Mouse (Mus musculus): ENCODE data around the gene Fezf1.

Fezf1 gene

DNA sequence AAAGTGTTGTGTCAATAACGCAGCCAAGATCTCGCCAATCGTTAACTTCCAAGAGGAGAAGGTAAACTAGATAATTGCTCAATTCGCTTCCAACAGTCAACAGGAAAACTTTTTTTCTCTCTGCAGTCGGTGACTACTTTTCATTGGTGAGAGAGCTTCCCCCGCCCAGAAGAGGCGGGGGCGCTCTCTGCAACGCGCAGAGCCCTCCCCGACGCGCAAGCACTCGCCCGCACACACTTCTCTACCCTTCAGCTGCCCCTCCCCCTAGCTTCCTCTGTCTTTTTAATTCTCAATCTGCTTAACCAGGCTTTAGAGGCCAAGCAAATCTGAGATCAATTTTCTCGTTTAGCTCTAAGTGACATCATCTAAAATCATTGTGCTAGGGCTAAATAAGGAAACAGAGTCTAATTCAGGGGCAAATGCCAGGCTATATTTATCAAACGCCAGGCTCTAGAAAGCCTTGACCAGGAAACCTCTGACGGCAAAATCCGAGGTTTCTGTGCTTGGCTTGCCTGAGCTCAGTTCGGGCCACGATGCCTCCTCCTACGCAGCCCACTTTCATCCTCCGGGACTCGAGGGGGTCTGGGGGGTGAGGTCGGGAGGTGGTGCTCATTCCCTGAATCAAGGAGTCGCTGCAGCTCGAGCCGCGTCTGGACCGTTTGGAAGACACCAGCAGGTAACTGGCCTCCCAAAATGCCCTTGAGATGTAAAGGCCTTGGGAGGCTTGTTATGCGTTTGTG, at the start of gene Fezf1:
Gene Fezf1, minus strand, starts transcription at position 50 of the 740 bp plus-strand sequence.
- no peak for DNase-seq (ENCODE audit: low spot score)

GRCm38 (mm10) chr6:23294685-23295084, 46.5 kb upstream of the Fezf1 start:
- no peak for DNase-seq (ENCODE audit: low spot score)

- no peak for DNase-seq (ENCODE audit: low spot score)
These were observed 40.6 kb upstream of the Fezf1 start for GRCm38 (mm10) chr6:23288752-23289151.

- no peak for DNase-seq (ENCODE audit: low spot score)
These were observed 33.3 kb upstream of the Fezf1 start for GRCm38 (mm10) chr6:23281514-23281820.

DNA sequence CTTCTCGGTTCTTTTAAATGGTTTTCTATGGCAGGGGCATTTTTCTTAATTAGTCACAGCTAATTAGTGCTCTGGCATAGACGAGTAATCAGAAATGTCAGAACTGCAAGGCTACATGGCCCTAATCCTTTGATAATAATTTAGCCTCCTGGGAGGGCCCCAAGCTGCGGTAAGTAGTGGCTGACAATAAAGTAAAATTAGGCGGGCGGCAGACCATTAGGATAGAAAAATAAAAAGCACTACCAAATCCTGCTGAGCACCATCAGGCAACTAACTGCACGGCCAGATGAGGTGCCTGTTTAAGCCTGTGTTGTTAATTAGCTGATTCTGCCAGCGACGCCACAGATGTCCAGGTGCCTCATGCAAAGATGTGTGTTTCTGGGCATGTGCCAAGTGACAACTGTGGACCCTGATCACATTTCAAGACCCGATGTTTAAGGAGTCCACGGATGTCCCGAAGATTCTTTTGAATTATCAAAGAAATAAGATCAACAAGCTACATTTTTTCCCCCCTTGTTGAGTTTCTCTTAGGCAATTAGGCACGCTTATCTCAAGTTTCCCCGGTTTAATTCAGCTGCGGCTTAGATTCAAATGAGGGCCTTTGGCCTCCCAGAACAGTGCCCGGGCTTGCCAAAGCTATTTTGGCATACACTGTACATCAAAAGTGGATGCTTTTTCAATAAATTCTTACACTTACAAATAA, 32.8 kb upstream of the Fezf1 start:
- DNase-seq (ENCODE audit: low spot score), result no peak

DNA sequence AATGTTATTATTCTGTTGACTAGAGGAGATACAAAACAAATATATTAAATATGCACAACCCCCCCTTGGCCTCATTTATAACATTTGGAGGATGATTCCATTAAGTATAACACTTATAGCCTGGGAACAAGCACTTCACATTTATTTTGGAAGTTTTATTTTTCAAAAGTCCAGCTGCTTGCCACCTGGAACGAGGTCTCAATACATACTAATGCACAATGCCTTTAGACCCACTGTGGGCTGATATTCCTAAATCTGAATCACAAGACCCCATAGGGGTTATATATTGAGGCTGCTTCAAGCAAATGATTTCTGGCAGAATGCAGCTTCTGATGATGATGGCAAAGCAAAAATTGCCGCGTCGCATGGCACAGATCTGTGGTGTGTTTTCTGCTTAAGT, 25.3 kb upstream of the Fezf1 start:
- no peak for DNase-seq (ENCODE audit: low spot score)

- DNase-seq (ENCODE audit: low spot score), result no peak
These were observed 24.8 kb upstream of the Fezf1 start for GRCm38 (mm10) chr6:23272979-23273378.

- no peak for DNase-seq (ENCODE audit: low spot score)
These were observed 24.4 kb upstream of the Fezf1 start for GRCm38 (mm10) chr6:23272542-23272941.

- no peak for DNase-seq (ENCODE audit: low spot score)
These were observed 12.5 kb upstream of the Fezf1 start for GRCm38 (mm10) chr6:23260738-23261050.

DNA sequence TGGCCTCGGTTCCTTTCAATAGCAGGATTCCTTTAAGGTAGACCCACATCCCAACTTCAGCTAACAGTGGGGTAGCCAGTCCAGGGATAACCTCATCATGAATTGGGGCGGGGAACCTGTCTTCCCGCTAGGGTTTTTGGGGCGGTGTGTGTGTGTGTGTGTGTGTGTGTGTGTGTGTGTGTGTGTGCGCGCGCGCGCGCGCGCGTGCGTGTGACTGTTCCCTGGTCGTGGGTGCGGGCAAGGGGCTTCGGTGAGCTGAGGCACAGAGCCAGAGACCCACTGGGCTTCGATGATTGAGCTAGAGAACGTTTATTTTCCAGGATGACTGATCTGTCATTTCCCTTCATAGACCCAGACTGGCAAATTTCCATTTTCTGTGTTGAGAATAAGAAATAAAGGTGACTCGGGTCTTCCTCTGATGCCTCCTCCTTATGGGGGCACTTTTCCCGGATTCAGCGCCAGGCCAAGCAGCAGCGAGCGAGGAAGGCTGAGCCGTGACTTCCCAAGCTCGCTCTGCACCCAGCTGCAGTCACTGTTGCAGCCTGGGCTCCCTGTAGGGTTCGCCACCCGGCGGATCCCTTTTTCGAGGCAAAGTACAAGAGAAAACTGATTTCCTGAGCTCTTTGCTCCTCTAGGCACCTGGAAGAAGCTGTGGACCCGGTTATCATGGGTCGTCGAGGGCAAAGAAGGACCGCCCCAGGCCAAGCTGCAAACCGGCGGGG, 12.0 kb upstream of the Fezf1 start:
- DNase-seq (ENCODE audit: low spot score), result no peak

DNA sequence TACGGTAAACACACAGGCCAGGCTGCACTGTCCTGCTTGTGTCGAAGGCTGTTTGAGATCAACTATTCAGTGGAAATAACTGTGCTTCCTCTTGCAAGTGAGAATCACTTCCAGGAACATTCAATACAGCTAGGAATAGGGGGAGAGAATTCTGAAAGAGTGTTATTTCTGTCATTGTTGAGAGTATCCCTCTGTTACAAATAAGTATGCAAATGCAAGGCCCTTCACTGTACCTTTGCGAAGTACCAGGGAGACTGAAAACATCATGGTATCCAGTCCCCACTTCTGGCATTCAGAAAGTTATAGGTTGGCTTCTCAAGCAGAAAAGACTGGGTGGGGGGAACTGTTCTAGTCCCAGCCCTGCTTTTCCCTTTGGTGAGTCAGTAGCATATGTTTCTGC, 9.8 kb upstream of the Fezf1 start:
- DNase-seq (ENCODE audit: low spot score), result no peak

- DNase-seq (ENCODE audit: low spot score), result no peak
These were observed 7.0 kb upstream of the Fezf1 start for GRCm38 (mm10) chr6:23255161-23255560.

GRCm38 (mm10) chr6:23254644-23255043, 6.5 kb upstream of the Fezf1 start:
- no peak for DNase-seq (ENCODE audit: low spot score)

DNA sequence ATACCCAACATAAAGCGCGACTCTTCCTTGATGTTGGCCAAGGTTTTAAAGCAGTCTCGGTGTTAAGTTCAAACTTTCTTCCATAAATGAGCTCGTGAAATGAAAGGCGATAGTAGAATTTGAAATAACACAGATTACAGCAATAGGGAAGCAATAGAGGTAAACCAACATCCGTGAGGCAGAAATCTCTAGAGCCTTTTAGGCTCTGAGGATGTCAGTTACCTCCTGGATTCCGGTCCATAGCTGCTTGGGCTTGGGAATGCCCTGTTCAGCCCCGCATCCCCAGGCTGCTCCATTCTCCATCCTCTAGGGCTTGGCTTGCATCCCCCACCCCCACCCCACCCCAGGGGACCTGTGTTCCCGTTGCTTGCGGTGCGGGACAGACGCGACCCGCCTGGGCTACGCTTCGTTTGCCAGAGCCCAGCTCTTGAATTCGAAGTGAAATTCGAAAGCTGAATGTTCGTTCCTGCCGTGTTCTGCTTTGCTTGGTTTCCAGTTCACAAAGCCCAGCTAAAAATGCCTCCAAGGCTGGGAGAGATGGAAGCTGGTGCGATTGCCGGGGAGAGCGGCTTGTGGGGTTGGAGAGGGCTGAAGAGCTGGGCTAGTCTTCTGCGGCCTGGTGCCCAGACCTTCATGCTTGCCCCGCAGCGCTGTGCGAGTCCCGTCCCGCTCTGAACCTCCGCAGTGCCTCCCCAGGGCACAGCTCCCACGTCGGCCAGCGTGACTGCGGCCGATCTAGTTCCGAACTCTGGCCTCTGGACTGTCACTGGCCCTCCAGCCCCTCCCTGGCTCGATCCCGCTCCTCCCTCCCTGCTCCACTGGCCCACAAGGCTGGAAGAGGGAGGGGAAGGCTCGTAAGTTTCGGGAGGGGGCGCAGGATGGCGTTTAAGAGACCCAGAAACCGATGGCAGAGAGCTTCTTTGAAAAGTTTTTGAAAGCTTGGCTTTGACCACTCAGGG, 5.5 kb upstream of the Fezf1 start:
- DNase-seq (ENCODE audit: low spot score), result no peak

- DNase-seq (ENCODE audit: low spot score), result no peak
These were observed 4.3 kb upstream of the Fezf1 start for GRCm38 (mm10) chr6:23252196-23253135.

DNA sequence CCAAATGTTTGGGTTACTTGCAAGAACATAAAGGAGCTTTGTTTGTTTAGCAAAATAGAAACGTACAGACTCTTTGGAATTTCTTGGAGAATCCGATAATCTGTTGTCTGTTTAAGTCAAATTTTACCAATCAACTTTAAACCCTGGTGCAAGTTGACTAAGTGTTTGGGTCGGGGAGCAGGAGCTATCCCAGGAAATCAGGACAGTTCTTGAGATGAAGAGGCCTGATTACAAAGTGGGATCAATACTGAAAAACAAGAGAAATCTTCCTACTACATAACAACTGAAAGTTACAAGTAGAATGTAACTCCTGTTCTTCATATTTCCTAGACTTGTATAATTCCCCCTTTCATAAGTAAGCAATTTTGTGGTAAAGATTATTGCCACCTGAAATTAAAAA, 3.3 kb upstream of the Fezf1 start:
- DNase-seq (ENCODE audit: low spot score), result no peak

DNA sequence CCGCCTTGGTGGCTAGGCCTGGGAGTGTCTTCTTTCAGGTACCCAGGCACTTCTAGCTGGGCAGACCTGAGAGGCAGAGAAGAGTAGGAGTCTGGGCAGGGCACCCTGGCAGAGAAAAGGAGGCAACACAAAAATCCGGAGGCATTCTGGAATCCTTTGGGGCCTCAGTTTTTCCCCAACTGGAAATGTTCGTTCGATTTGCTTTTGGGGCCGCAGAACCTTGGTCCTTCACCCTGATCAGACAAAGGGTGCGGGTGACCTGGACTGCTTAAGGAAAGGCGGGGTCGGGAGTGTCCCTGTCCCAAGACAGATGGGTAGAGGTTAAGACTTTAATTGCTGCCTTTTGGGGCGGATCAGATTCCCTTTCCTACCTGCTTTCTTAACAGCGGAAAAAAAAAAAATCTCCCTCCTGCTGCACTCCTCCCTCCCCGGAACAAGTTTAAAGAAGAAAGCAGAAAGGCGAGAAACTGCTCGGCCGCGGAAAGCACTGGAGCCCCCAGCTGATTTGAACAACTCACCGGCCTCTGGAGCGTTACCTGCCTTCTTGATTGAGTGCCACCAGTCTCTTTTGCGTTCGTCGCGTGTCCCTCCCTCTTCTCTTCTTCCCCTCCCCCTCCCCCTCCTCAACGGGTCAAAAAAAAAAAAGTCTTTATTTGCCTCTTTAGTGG, 2.3 kb upstream of the Fezf1 start:
- no peak for DNase-seq (ENCODE audit: low spot score)

DNA sequence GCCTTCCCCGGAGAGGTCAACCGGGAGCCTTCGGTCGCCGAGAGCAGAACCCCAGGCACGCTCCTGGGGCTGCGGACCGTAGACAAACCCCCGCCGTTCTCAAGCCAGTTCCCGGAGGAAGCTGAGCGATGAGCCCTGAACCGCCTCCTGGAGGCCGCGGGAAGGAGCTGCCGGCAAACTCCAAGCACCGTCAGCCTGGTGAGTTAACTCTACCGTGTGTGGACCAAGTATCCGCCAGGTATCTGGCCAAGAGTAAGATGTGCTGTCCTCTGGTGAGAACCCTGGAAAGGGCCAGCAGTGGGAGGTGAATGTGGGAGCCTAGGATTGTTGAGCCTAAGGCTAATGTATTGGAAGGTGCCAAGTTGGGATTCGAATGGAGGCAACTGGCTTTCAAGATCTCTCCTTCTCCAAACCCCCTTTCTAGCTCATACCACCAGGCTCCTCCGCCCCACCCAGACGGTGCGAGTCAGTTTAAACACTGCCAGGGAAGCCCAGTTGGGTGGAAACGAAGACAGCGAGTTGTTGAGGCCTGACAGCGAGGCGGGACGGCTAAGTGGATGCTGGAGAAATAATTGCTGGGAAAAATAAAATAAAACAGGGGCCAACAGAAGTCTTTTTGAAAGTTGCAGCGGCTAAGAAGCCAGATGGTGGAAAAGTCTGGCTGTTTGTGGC, 1.6 kb upstream of the Fezf1 start:
- DNase-seq (ENCODE audit: low spot score), result no peak

DNA sequence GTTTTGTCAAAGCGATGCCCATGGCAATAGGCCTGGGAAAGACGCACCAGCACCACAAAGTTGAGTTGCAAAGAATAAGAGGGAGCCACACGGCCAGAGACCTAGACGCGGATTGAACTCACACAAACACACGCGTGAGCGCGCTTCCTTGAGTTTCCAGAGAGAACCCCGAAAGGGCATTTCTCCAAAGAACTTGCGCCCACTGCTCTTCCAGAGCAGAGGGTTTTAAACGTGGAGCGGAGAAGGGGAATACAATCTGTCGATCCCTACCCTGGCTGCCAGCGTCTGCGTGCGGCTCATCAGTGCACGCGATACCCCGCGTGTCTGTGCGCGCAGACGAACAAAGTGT, 865 bp upstream of the Fezf1 start:
- no peak for DNase-seq (ENCODE audit: low spot score)

Data from ovary, adult 18-20 months (tissue).